Mouse (Mus musculus) erythroblast, embryonic 14.5 days (primary cell): ENCODE data around the gene Fbxo30.

Source experiments
- GATA1 ChIP-seq: IDR thresholded peaks from 2 replicates; pipeline ENCODE4 v1.6.1; 2012; ENCODE audit warnings: low read length, inconsistent platforms, mixed read lengths
- TAL1 ChIP-seq: IDR thresholded peaks from 3 replicates; pipeline ENCODE4 v1.6.1; 2012; ENCODE audit warnings: low read length, inconsistent platforms, mixed read lengths

GRCm38 (mm10) chr10:11322316-11322715, 41.2 kb downstream of the Fbxo30 start:
- TF ChIP-seq GATA1: no peak
- no peak for TF ChIP-seq TAL1
